Mouse (Mus musculus) neural tube, embryonic 13.5 days (tissue): ENCODE measurements around the gene Chchd3. TPM values are rescaled to one million over a fixed set of nuclear protein-coding genes. Genes with fewer than 3 reads are reported as not detected.
A peak's percentile ranks its signal among the peaks of the same experiment; 100 is the strongest.

ENCODE experiments used
- ATAC-seq: fragments of 200-750 bp; cut with Nextera tagmentation; 2 replicates; pipeline ENCODE4 v1.8.0; 2017; ENCODE audit warnings: low read depth, mild to moderate bottlenecking, moderate TSS enrichment, moderate library complexity
- H3K27ac ChIP-seq: fragments of 300-500 bp; sonication (generic); replicated peaks from 2 replicates; pipeline ENCODE4 v1.5.1; 2015; ENCODE audit warnings: moderate library complexity, mild to moderate bottlenecking, inconsistent platforms
- H3K27me3 ChIP-seq: fragments of 300-500 bp; sonication (generic); 2 replicates; pipeline ENCODE4 v1.6.1; 2015; ENCODE audit warnings: mild to moderate bottlenecking, inconsistent platforms
- H3K36me3 ChIP-seq: fragments of 300-500 bp; sonication (generic); 2 replicates; pipeline ENCODE4 v1.6.1; 2015; ENCODE audit warnings: mild to moderate bottlenecking, inconsistent platforms
- H3K4me1 ChIP-seq: fragments of 300-500 bp; sonication (generic); replicated peaks from 2 replicates; pipeline ENCODE4 v1.6.1; 2015; ENCODE audit warnings: inconsistent platforms
- H3K4me2 ChIP-seq: fragments of 300-500 bp; sonication (generic); 2 replicates; pipeline ENCODE4 v1.6.1; 2015; ENCODE audit warnings: inconsistent platforms, mild to moderate bottlenecking, moderate library complexity
- H3K4me3 ChIP-seq: fragments of 300-500 bp; sonication (generic); 2 replicates; pipeline ENCODE4 v1.5.1; 2015; ENCODE audit warnings: mild to moderate bottlenecking, inconsistent platforms
- H3K9ac ChIP-seq: fragments of 300-500 bp; sonication (generic); 2 replicates; pipeline ENCODE4 v1.6.1; 2015; ENCODE audit warnings: moderate library complexity, mild to moderate bottlenecking, inconsistent platforms
- H3K9me3 ChIP-seq: fragments of 300-500 bp; sonication (generic); 2 replicates; pipeline ENCODE4 v1.6.1; 2016; ENCODE audit warnings: inconsistent platforms
- WGBS: fragments of 180-500 bp; shearing (Covaris S2); methylation state at CpG from one replicate; pipeline ENCODE4 v1.1.7; 2015; 5-methylcytosine and 5-hydroxymethylcytosine counted together
- polyA plus RNA-seq: library from polyadenylated mRNA; unstranded; fragments of >200 nt; fragmentation: Nextera tagmentation; extraction: Ambion mirVana; gene quantifications from 2 replicates; pipeline ENCODE4 v1.2.1, GENCODE M21; 2015

Chchd3 gene
- polyA plus RNA-seq, 1 experiment from 2014 or later = 112 TPM

- 96% methylated on average over 1 of the region's 1 CpGs for WGBS
- Histone ChIP-seq H3K27me3 (no peaks in the 10 kb centered on the region), H3K36me3 (no peaks in the 10 kb centered on the region), H3K4me3 (no peak overlapping the region), H3K27ac (no peak overlapping the region), H3K9ac (no peak overlapping the region), H3K4me2 (no peak overlapping the region), H3K9me3 (no peaks in the 10 kb centered on the region), H3K4me1 (peaks cover 14% of the 10 kb centered on the region)
- no peak for ATAC-seq
Measured at GRCm38 (mm10) chr6:32996597-32996996, 63.5 kb downstream of the Chchd3 start.

GRCm38 (mm10) chr6:32993847-32994246, 66.2 kb downstream of the Chchd3 start:
- Histone ChIP-seq H3K4me2 (no peak overlapping the region), H3K36me3 (no peaks in the 10 kb centered on the region), H3K9ac (no peak overlapping the region), H3K27ac (no peak overlapping the region), H3K4me3 (no peak overlapping the region), H3K27me3 (no peaks in the 10 kb centered on the region), H3K9me3 (no peaks in the 10 kb centered on the region), H3K4me1 (peaks cover 26% of the 10 kb centered on the region)
- WGBS = 96% methylated on average over 1 of the region's 1 CpGs
- ATAC-seq = no peak

DNA sequence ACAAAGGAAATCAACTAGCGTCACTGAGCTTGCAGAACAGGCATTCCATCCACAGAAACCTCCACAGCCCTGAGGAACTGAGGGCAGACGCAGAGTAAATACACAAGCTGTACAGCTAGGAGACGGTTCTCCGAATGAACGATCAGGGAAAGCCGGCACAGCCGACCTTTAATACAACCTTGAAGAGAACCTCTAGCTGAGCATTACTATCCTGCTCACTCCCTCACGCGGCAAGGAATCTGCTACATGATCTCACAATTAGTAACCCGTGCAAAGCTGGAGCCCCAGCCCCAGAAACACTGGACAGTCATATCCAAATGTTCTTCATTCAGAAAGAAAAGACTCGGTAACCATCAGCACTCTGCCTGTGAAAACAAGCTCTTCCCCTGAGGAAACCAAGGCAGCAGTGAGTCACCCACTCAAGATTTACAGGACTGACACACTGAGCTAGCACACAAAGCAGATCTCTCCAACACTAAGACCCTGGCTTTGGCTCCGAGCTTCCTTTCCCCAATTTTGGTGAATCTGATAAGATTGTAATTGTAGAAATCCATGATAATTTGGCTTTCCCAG, 69.9 kb downstream of the Chchd3 start:
- H3K4me1 ChIP-seq = peaks cover 25% of the 10 kb centered on the region
- H3K9me3 ChIP-seq = no peaks in the 10 kb centered on the region
- H3K27me3 ChIP-seq = no peaks in the 10 kb centered on the region
- H3K36me3 ChIP-seq = no peaks in the 10 kb centered on the region
- no peak overlapping the region for H3K9ac ChIP-seq
- no peak overlapping the region for H3K4me2 ChIP-seq
- no peak for ATAC-seq
- 66% methylated on average over 12 of the region's 12 CpGs for WGBS
- H3K4me3 ChIP-seq = no peak overlapping the region
- H3K27ac ChIP-seq = no peak overlapping the region

GRCm38 (mm10) chr6:32988561-32988960, 71.5 kb downstream of the Chchd3 start:
- ATAC-seq = no peak
- H3K36me3 ChIP-seq = no peaks in the 10 kb centered on the region
- 90% methylated on average over 8 of the region's 8 CpGs for WGBS
- H3K9me3 ChIP-seq = no peaks in the 10 kb centered on the region
- H3K27me3 ChIP-seq = no peaks in the 10 kb centered on the region
- H3K9ac ChIP-seq = no peak overlapping the region
- H3K27ac ChIP-seq = no peak overlapping the region
- H3K4me1 ChIP-seq = peaks cover 37% of the 10 kb centered on the region
- no peak overlapping the region for H3K4me2 ChIP-seq
- no peak overlapping the region for H3K4me3 ChIP-seq

GRCm38 (mm10) chr6:32983876-32984275, 76.2 kb downstream of the Chchd3 start:
- Histone ChIP-seq H3K9ac (no peak overlapping the region), H3K9me3 (no peaks in the 10 kb centered on the region), H3K27ac (peak overlapping the region; percentile 68), H3K4me3 (no peak overlapping the region), H3K36me3 (no peaks in the 10 kb centered on the region), H3K4me2 (no peak overlapping the region), H3K27me3 (no peaks in the 10 kb centered on the region), H3K4me1 (peaks cover 28% of the 10 kb centered on the region)
- no peak for ATAC-seq
- WGBS = 53% methylated on average over 5 of the region's 5 CpGs

- no peak for ATAC-seq
- H3K9me3 ChIP-seq = no peaks in the 10 kb centered on the region
- H3K36me3 ChIP-seq = no peaks in the 10 kb centered on the region
- no peak overlapping the region for H3K27ac ChIP-seq
- WGBS = 85% methylated on average over 11 of the region's 11 CpGs
- no peaks in the 10 kb centered on the region for H3K27me3 ChIP-seq
- no peak overlapping the region for H3K4me3 ChIP-seq
- no peak overlapping the region for H3K9ac ChIP-seq
- peaks cover 36% of the 10 kb centered on the region for H3K4me1 ChIP-seq
- no peak overlapping the region for H3K4me2 ChIP-seq
Measured at GRCm38 (mm10) chr6:32981253-32981652, 78.8 kb downstream of the Chchd3 start.

- H3K9ac ChIP-seq = no peak overlapping the region
- WGBS = 93% methylated on average over 3 of the region's 3 CpGs
- no peaks in the 10 kb centered on the region for H3K36me3 ChIP-seq
- H3K4me1 ChIP-seq = peaks cover 23% of the 10 kb centered on the region
- no peaks in the 10 kb centered on the region for H3K27me3 ChIP-seq
- ATAC-seq = no peak
- no peak overlapping the region for H3K4me2 ChIP-seq
- H3K9me3 ChIP-seq = no peaks in the 10 kb centered on the region
- no peak overlapping the region for H3K4me3 ChIP-seq
- no peak overlapping the region for H3K27ac ChIP-seq
Measured at GRCm38 (mm10) chr6:32978811-32979210, 81.2 kb downstream of the Chchd3 start.

DNA sequence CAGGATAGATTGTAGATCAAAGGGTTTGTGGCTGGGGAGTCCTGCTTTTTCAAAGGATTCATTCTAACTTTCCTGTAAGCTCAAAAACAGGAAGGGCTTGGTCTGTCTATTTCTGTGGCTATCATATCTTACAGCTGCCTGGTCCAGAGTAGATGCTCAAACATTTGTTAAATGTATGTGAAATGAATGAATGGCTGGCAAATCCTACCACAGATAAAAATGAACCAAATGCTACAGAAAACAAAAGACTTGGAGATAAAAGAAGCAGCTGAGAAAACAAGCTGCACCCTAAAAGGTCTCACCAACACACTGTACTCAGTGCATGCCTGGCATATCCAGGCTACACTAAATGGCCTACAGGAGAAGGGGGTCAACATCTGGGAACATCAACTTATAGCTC, 88.1 kb downstream of the Chchd3 start:
- Histone ChIP-seq H3K27ac (no peak overlapping the region), H3K27me3 (no peaks in the 10 kb centered on the region), H3K4me3 (no peak overlapping the region), H3K4me2 (no peak overlapping the region), H3K9ac (no peak overlapping the region), H3K36me3 (no peaks in the 10 kb centered on the region), H3K9me3 (no peaks in the 10 kb centered on the region), H3K4me1 (no peaks in the 10 kb centered on the region)
- no peak for ATAC-seq

DNA sequence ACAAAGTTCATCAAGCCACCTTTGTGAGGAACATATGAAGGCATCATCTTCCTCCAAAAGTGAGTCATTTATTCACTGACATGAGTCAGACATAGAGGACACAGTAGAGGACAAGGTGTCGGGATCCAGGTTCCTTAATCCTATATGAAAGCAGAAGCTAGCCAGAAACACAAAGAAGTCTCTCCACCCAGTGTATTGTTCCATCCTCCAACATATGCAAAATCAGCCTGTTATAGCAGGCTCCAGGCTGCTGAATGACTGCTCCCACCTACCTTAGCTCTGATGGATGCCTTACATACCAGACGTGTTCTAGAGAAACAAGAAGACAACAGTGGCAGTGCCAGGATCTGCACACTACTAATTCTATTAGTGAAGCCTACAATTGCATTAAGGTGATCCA, 91.1 kb downstream of the Chchd3 start:
- Histone ChIP-seq H3K27ac (no peak overlapping the region), H3K9ac (no peak overlapping the region), H3K27me3 (no peaks in the 10 kb centered on the region), H3K4me3 (no peak overlapping the region), H3K36me3 (no peaks in the 10 kb centered on the region), H3K4me1 (no peaks in the 10 kb centered on the region), H3K9me3 (no peaks in the 10 kb centered on the region), H3K4me2 (no peak overlapping the region)
- no peak for ATAC-seq
- WGBS = 60% methylated on average over 2 of the region's 2 CpGs

DNA sequence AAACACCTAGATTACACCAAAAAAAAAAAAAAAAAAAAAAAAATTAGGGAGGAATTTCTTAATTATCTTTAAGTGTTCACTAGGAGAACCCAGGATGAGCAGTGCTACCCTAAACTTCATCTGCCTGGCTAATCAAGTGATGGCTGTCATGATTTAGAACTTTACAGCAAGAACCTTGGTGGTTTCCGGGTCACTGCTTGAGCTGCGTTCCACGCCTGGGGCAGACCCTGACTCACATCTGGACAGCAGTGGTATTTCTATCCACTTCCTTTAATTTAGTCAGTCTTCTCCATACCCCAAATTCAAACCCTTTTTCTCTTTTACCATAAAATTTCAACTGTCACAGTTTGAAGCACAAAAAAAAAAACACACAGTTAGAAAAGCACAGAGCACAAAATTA, 98.0 kb downstream of the Chchd3 start:
- no peaks in the 10 kb centered on the region for H3K36me3 ChIP-seq
- WGBS = 36% methylated on average over 3 of the region's 3 CpGs
- no peak overlapping the region for H3K27ac ChIP-seq
- no peaks in the 10 kb centered on the region for H3K27me3 ChIP-seq
- no peak for ATAC-seq
- no peak overlapping the region for H3K4me2 ChIP-seq
- no peak overlapping the region for H3K9ac ChIP-seq
- H3K4me3 ChIP-seq = no peak overlapping the region
- H3K4me1 ChIP-seq = peaks cover 14% of the 10 kb centered on the region
- no peaks in the 10 kb centered on the region for H3K9me3 ChIP-seq

- no peak overlapping the region for H3K4me3 ChIP-seq
- no peak for ATAC-seq
- no peak overlapping the region for H3K27ac ChIP-seq
- H3K27me3 ChIP-seq = no peaks in the 10 kb centered on the region
- H3K9ac ChIP-seq = no peak overlapping the region
- 66% methylated on average over 3 of the region's 3 CpGs for WGBS
- H3K9me3 ChIP-seq = no peaks in the 10 kb centered on the region
- H3K36me3 ChIP-seq = no peaks in the 10 kb centered on the region
- H3K4me1 ChIP-seq = peaks cover 14% of the 10 kb centered on the region
- no peak overlapping the region for H3K4me2 ChIP-seq
Measured at GRCm38 (mm10) chr6:32961477-32961876, 98.6 kb downstream of the Chchd3 start.

GRCm38 (mm10) chr6:32959816-32960550, 100.1 kb downstream of the Chchd3 start:
- Histone ChIP-seq H3K27me3 (no peaks in the 10 kb centered on the region), H3K4me2 (no peak overlapping the region), H3K4me1 (peaks cover 20% of the 10 kb centered on the region), H3K4me3 (no peak overlapping the region), H3K9me3 (no peaks in the 10 kb centered on the region), H3K27ac (peak overlapping the region; percentile 4), H3K36me3 (no peaks in the 10 kb centered on the region), H3K9ac (no peak overlapping the region)
- no peak for ATAC-seq
- 68% methylated on average over 5 of the region's 5 CpGs for WGBS

DNA sequence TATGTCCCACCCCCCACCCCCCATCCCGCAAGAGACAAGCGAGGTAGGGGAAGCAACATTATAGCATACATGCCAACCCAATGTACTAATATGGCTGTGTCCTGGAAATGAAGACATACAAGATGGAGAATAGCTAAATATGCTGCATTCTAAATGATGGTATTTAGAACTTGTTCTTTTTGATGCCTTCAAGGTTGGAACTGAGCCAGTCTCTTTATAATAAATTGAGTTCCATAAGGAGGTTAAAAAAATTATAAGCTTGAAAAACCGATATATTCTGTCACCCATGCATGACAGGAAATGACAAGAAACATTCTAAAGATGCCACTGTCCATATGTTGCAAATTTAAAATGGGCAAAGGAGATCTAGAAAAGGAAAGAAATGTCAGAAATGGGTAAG, 104.6 kb downstream of the Chchd3 start:
- H3K36me3 ChIP-seq = no peaks in the 10 kb centered on the region

More for the DNA sequence above, 104.6 kb downstream of the Chchd3 start:
- no peak overlapping the region for H3K27ac ChIP-seq
- H3K9ac ChIP-seq = no peak overlapping the region
- H3K9me3 ChIP-seq = no peaks in the 10 kb centered on the region
- H3K4me3 ChIP-seq = no peak overlapping the region
- H3K27me3 ChIP-seq = no peaks in the 10 kb centered on the region
- ATAC-seq = no peak
- peaks cover 36% of the 10 kb centered on the region for H3K4me1 ChIP-seq
- WGBS = 46% methylated on average over 3 of the region's 3 CpGs
- no peak overlapping the region for H3K4me2 ChIP-seq
